Mouse (Mus musculus): ENCODE results near the gene Sowahd. TPM values are rescaled to one million over a fixed set of nuclear protein-coding genes. Genes with fewer than 3 reads are reported as not detected.
"Not testable (repeated sequence)": the region's sequence is repeated elsewhere in the genome, so short reads cannot be mapped to it uniquely, and the experiment has no call there.

The Sowahd gene
- total RNA-seq (2021), result not detected
- long read RNA-seq, experiment 1, result 0 reads
- long read RNA-seq, experiment 2, result 0 reads

DNA sequence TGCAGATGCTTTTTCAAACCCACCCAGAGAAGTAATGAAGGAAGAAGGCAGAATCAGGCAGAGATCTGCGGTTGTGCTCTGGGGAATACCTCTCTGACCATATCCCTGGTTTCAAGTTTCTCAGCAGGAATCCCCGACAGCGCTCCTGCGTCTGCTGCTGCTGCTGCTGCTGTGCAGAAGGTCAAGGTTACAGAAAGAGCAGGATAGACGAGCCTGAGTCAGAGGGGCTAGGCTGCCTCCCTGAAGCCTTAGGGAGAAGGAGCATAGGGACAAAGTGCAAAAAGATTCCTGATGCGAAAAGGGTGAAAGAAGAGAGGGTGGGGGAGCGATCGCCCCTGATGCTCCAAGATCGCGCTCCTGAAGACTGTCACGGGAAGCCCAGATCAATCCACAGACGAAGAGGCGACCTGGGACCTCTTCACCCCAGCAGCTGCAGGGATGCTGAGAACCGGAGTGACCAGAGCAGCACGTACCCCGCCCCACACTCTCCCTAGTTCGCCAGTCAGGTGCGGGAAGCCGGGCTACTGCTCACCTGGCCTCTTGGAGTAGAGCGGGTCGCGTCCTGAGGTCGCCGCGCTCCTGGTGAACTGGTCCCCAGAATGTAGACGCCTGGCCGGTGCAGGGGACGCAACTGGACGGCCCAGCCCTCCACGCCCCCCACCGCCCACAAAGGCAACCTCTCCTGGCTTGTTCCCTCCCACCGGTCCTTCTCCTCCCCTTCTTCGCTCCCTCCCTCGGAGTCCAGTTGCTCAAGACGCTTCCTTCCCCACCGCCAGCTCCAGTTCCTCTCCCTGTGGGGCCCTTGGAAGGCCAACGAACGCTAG is at the start of gene Sowahd:
Gene Sowahd, plus strand, starts transcription at position 780 of the 824 bp plus-strand sequence.
- DNase-seq, result no peak

DNA sequence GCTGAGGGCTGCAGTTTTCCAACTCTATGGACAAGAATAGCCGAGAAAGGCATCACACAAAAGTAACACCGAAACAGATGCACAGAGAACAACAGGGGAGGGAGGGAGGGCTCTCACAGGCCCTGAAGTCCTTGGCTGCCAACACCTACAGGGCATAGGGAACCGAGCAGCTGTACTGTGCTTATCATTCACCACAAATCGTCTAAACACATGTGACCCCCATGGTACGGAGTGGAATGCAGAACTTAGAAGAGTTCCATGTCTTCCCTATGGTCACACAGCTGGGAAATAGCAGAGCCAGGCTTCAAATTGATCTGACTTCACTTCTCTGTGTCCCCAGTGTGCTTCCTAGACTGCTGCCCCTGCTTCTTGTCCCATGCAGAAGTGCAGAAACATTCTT is 34.8 kb upstream of the Sowahd start:
- DNase-seq, result no peak

DNA sequence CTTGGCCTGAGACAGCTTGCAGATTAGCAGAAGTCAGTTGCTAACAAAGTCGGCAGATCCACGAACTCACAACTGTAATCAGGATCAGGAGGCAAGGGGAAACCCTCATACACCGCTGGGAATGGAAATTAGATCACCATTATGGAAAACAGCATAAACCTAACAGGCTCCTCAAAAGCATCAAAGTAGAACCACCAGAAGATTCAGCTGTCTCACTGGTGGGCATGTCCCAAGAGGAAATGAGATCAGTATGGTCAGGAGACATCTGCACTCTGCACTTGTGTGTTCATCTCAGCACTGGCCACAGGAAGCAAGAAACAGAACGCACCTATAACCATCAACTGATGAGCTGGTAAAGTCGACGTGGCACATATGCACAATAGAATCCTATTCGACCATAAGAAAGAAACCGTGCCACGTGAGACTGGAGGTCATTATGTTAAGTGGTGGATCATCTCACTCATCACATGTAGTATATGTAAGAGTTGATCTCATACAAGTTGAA is 30.4 kb upstream of the Sowahd start:
- no peak for DNase-seq

DNA sequence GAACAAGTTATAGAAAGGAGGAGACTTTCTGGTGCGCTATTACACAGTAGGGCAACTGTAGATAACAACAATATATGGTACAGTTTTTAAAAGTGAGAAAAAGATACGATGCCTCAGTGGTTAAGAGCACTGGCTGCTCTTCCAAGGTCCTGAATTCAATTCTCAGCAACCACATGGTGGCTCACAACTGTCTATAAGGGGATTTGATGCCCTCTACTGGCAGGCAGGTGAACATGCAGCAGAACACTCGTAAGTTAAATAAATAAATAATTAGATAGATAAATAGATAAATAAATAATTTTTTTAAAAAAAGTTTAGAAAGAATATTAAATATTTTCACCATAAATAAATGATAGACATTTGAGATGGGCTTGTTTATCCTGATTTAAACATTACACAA is 29.6 kb upstream of the Sowahd start:
- DNase-seq, result no peak

DNA sequence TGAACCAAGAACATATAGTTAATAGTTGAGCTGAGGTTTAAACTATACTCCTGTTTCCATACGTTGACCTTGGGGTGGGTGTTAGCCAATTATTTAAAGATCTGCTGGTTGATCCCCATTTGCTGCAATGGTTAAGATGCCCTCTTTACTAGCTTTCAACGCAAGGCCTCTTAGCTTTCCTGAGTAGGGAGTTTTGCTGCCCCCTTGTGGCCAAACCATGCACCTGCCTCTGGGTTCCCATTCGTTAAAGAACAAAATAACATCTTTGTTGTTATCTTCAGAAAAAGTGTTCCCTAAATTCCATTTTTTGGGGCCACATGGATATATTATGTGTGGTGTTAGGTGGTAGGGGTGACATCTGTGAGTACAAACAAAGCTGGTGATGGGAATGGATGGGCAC is 26.0 kb upstream of the Sowahd start:
- peak; percentile 35 to 79 for DNase-seq

DNA sequence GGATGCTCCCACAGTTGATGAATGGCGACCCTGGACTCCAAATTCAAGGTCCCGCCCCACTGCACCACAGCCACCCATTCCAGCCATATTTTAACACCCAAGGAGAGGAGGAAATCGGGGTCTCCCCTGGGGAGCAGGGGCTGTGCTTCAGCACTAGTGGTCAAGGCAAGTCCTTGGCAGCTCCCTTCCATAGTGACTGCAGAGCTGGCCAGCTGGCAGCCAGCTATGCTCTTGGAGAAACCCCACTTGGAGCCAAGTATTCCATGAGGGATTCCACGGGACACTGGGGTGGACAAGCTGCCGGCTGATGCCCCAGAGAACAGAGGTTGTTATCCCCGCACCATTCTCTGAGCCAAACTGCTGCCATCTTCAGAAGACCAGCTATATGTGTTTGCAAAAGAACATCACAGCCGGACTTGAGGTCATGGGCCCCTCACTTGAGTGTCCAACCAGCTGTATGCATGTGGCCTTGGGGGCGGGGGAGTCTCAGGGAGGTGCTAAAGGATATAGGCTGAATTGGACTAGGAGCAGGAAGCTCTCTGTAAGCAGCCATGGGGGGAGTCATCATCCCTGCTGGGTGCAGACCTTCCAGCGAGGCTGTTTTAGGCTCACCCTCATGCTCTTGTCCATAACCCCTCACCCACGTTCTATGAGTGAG is 24.9 kb upstream of the Sowahd start:
- peak; percentile 5 to 18 for DNase-seq

DNA sequence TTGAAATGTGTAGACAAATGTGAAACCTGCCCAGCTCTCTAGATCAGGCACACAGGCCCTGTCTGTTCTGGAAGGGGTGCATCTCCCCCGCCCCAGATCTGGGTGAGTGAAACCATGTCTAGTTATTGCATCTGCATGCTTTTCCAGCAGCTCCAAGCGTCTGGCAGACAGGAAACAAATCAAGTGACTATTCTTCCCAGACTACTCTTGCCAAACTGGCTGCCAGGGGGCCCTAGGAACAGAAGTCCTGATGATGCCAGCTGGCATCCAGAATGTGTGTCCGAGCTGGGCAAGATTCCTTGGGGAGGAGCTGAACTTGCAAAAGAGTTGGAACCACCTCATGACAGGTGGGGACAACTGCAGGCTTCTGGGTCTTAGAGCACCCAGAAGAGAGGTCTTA is 20.3 kb upstream of the Sowahd start:
- peak; percentile 34 to 58 for DNase-seq

DNA sequence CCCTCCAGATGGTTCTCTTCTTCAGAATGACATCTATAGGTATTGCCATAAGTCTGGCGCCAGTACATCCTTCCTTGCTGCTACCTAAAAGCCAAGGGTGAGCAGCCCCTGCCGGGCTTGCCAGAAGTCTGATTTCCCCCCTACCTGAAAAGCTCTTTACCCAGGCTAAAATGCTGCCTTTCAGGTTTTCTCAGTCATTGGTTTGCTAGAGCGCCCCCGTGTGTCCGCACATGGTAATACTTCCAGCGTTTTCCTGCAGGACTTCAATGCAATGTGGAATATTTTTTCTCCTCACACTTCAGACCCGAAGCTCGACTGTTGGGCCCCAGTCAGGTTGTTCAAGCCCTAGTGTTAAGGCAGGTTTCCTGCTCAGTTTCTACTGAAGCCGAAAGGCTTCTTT is 5.9 kb upstream of the Sowahd start:
- DNase-seq, result peak in 1 of 2 experiments; percentile 75

DNA sequence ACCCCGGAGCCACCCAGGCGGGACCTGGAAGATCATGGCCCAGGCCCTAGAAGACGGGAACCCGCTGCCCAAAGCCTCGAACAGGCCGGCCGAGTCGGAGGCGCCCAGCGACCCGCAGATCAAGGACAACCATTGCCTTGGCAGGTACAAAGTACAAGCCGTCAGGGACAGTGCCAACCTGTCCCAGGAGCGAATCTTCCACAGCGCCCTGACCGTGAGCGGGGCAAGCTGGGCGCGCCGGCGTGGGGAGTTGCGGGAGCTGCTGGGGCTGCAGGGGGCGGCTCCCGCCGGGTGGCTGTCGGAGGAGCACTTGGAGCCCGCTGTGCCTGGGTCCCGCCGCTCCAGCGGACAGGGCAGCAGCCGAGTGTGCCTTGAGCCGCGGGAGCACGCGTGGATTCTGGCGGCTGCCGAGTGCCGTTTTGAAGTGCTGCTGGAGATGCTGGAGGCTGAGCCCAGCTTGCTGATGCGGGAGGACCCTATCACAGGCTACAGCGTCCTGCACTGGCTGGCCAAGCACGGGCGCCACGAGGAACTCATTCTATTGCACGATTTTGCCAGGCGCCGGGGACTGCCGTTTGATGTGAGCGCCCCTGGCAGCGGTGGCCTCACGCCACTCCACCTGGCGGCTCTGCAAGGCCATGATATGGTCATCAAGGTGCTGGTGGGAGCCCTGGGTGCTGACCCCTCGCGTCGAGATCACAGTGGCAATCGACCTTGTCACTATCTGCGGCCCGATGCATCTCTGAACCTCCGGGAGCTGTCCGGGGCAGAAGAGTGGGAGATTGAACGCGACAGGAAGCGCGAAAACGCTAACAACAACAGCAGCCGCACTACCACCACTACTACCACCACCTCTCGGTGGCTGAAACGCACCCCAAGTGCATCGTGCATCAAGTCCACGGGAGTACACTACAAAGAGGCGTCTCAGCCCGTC is 512 bp downstream of the Sowahd start:
- DNase-seq, result peak in 1 of 2 experiments; percentile 4

DNA sequence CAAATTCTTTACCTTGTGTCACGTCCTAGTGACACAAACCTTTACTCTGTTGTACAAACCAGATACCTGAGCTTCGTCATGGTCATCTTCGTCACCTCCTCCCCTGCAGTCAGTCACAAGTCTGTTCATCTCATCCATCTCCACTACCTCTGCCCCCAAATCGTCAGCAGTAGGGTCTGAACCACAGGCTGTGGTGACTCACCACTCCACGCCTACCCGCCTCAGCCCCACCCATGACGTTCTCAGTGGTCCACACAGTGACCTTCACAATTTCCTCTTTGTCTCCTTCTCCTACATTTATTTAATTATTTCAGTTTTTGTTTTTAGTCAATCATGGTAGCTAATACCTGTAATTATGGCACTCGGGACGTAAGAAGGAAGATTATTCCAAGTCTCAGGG is 15.3 kb downstream of the Sowahd start:
- DNase-seq, result no peak

DNA sequence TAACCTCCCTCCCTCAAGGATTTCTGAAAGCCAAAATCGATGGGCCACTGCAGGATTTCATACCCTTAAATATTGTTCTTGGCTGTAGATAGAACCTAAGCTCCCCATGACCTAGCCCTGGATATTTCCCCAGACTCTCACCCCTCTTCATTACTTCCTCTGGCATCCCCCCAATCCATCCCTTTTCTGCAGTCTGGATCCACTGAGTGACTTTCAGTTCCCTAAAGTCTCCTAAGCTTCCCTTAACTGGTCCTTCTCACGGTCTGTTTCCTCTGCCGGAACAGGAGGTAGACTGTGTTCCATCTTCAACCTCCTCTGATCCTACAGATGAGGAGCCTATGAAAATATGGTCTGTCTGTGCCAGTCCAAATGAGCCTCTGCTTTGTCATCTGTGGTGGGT is 18.7 kb downstream of the Sowahd start:
- DNase-seq, result no peak

DNA sequence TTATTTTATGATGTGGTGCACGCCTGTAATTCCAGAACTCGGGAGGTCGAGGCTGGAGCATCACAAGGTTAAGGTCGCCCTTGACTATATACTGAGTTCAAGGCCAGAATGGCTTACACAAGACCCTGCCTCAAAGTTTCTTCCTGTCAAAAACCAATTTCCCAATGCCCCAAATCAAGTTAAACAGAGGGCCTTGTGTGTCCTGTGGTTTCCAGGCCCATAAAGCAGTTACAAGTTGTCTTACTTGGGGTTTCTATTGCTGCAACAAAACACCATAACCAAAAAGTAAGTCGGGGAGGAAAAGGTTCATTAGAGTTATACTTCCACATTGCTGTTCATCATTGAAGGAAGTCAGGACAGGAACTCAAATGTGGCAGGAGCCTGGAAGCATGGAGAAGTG is 20.1 kb downstream of the Sowahd start:
- DNase-seq, result no peak

DNA sequence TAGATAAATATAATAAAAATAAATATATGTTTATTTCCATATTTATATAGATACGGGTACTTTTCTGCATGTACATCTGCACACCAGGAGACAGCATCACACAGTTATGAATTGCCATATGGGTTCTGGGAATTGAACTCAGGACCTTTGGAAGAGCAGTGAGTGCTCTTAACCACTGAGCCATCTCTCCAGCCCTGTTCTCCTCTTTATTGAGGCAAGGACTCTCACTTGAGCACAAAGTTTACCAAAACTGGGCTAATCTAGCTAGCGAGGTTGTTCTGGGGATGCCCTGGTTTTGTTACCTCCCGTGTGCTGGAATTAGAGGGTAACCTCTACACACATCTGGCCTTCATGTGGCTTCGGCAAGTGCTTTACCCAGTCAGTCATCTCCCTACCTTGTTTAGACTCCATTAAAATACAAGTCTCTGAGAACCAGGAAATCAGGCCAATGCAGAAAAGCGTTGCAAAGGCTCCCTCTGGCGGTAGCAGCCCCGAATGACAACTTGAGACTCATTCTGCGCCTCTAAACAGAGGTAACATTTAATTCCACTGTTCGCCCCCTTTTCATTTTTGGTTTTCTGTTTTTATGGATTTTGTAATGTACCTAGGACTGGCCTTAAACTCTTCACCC is 25.7 kb downstream of the Sowahd start:
- peak; percentile 11 to 79 for DNase-seq

DNA sequence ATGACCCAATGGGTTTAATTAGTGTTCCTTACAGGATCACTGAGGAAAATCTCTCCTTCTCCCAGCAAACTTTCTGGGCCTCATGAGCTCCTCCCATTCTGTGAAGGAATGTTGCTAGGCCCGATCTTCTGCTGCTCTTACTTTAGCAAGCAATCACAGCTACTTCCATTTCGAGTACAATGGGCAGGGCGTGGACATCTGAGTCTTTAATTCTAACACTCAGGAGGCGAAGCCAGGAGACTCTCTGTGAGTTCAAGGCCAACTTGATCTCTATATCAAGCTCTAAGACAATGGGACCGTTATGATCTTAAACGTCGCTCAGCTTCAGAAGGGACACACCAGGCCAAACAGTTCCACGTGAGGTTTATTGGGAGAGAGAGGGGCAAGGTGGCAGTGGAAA is 28.0 kb downstream of the Sowahd start:
- no peak for DNase-seq

DNA sequence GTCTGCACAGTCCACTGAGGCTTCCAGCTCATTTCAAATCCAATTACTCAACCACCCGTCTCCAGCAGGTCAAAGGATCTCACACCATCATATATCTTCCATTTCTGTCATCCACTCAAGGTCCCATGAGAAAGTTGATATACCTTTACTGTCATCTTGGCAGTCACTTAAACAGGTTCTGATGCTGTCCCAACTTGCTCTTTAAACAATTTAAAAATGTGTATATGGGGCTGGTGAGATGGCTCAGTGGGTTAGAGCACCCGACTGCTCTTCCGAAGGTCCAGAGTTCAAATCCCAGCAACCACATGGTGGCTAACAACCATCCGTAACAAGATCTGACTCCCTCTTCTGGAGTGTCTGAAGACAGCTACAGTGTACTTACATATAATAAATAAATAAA is 31.7 kb downstream of the Sowahd start:
- DNase-seq, result not testable (repeated sequence)

DNA sequence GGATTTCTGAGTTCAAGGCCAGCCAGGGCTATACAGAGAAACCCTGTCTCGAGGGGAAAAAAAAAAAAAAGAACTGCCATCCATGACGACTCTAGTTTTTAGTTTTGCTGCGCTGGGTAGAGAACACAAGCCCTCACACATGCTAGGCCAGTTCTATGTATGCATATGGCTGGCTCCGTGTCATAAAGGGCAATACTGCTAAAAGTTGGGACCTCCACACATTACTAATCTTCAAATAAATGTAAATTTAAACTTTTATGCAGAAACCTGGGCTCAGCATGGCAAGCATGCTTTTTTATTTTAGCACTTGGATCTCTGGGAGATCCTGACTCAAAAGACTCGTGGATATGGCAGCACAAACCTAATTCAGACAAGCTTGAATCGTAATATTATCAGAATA is 32.5 kb downstream of the Sowahd start:
- DNase-seq, result no peak

DNA sequence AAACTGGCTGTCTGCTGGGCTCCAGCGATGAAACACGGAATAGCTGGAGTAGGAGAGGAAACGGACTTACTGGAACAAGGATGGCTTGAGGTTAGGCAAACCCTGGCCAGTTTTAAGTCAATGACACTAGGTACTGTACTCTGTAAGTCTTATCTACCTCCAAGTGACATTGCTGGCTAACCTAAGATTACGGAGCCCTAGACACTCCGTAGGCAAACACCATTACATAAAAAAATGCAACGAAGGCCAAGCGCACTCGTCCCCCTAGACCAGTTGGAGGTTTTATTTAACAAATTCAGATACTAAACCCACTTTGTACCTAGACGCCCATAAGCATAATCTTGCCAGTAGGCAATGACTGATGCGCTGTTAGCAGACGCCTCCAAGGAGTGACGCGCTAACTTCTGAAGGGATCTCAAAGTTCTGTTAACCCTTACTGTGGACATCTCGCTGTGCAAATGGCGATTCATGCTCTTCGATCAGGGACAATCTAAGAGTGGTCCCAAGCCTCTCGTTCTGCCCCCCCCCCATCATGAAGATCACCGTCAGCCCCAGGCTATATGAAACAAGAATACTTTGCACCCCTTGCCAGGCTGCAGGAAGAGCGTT is 35.8 kb downstream of the Sowahd start:
- DNase-seq, result peak in 1 of 2 experiments; percentile 21

DNA sequence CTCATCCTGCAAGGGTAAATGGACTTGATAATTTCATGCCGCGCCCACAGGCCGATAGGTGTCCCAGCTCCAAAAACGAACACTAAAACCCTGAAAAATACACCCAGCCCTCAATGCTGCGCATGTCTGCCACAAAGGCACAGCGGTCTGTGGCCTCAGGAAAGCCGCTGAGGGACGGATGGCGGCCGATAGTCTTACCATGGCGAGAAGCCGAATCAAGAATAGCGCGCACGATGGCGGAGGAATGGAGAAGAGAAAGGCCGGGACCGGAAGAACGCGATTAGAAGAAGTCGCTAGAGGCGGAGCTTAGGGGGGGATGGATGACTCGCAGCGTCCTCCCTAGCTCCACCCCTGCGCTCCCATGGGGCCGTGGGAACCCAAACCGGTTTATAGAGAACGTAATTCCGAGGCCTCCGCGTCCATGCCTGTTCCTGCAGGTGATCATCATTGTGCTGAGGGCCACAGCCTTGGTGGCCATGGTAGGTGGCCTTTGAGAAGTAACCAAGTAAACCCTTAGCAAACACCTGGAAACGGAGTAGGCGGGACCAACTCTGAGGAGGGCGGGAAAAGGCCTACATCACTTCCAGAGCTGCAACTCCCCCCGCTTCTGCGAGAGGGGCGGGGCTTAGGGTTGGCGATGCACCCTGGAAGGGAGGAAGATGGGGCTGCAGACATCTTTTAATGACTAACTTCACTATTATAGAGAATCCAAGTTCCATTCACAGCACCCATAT is 36.4 kb downstream of the Sowahd start, which contains the start of gene Rpl39:
Gene Rpl39, minus strand, starts transcription at position 476 of the 734 bp plus-strand sequence.
- DNase-seq, result peak; percentile 90 to 93

DNA sequence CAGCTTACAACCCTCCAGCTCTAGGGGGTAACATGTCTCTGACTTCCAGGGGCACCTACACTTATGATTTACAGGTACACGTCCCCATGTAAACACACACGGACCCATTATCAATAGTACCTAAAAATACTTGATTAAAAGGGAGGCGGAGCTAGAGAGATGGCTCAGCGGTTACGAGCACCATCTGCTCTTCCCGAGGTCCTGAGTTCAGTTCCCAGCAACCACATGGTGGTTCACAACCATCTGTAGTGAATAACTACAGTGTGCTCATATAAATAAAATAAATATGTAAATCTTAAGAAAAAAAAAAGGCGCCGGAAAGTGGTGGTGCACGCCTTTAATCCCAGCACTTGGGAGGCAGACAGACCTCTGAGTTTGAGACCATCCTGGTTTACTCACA is 37.0 kb downstream of the Sowahd start:
- DNase-seq, result no peak

DNA sequence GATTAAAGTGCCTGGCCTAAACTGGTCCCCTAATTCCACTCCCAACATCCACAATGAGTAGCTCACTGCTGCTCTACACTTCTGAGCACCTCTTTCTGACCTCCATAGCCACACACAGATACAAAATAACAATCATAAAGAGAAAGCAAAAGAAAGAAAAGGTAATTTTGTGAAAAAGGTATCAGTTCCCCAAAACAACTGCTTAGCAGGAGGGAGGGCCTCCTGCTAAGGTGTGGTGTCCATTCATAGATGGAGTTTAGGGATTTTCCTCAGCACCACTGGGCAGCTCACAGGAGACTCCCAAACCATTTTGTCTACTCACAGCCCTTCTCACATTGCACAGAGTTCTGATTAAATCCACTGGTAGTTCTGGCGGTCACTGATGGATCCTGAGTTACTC is 40.1 kb downstream of the Sowahd start:
- DNase-seq, result no peak

DNA sequence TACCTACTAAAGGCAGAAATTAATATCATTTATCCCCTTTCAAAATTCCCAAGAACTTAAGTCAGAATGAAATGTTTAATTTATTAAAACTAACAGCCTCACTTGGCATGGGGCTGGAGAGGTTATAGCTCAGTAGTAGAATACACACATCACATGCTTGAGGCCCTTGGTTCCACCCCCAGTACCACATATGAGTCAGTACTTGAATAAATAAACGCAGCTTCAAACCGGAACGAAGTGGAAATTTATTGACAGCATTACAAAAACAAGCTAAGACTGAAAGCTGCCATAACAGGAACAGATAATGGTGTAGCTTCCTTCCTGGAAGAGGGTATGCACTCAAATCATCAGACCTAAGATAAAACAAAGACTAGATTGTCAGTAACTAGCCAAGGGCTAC is 42.8 kb downstream of the Sowahd start:
- no peak for DNase-seq

Measured in heart, adult 18-20 months (tissue).